Comparison of ENCODE assay signal across 8 mouse cellular contexts in genomic region chr4:44104195-44104917, GRCm38 (mm10). TPM values are rescaled to one million over a fixed set of nuclear protein-coding genes. Genes with fewer than 3 reads are reported as not detected.
DNase-seq lines count a peak whose midpoint lies in the region; ATAC-seq and TF ChIP-seq lines count a peak whose summit lies in the region.
"Had no signal": no experiment of that assay in that cellular context is flagged by ENCODE, and none has a peak within 500 bp of the region (broad histone marks: within the 10 kb centered on the region; RNA-seq: fewer than 3 reads in every experiment).

No protein-coding gene starts in this region.

- no peak overlapping the region for H3K4me3 ChIP-seq in liver, postnatal 0 days (ENCODE audit: low read depth, low read length)
- no peak overlapping the region for H3K4me3 ChIP-seq in heart, embryonic 10.5 days
- no peak overlapping the region for H3K4me3 ChIP-seq in kidney, postnatal 0 days (replicated peaks; ENCODE audit: low read depth, low read length)
- no peak overlapping the region for H3K4me3 ChIP-seq in stomach, embryonic 15.5 days (replicated peaks)

- 0 out of 2 replicates have a peak, but pooled peaks cover 3% of the 10 kb centered on the region for H3K27me3 ChIP-seq in liver, postnatal 0 days (ENCODE audit: insufficient read depth, low read length)
- no peaks in the 10 kb centered on the region for H3K27me3 ChIP-seq in heart, embryonic 10.5 days (ENCODE audit: insufficient read depth, poor library complexity, severe bottlenecking)
- H3K27me3 ChIP-seq in kidney, postnatal 0 days (ENCODE audit: insufficient read depth, low read length), result no peaks in the 10 kb centered on the region
- H3K27me3 ChIP-seq in stomach, embryonic 15.5 days (replicated peaks), result no peaks in the 10 kb centered on the region

- peaks cover 18% of the 10 kb centered on the region for H3K4me1 ChIP-seq in liver, postnatal 0 days (ENCODE audit: insufficient read depth)
- peaks cover 37% of the 10 kb centered on the region for H3K4me1 ChIP-seq in heart, embryonic 10.5 days
- 0 out of 2 replicates have a peak, but pooled peaks cover 6% of the 10 kb centered on the region for H3K4me1 ChIP-seq in kidney, postnatal 0 days (replicated peaks; ENCODE audit: insufficient read depth, low read length)
- H3K4me1 ChIP-seq in stomach, embryonic 15.5 days, result peaks cover 25% of the 10 kb centered on the region; the same call in 1 of the 2 replicates

- peak; percentile 33; the same call in 1 of the 2 replicates for TF ChIP-seq EP300 in liver, postnatal 0 days (IDR thresholded peaks at IDR 0.05; ENCODE audit: low read depth)

- peak overlapping the region; percentile 22; the same call in 1 of the 2 replicates for H3K4me2 ChIP-seq in liver, postnatal 0 days (ENCODE audit: low read depth, low read length)
- H3K4me2 ChIP-seq in kidney, postnatal 0 days (ENCODE audit: low read length), result no peak overlapping the region
- 0 out of 2 replicates have a peak overlapping the region, but pooled peaks have one; percentile 6 for H3K4me2 ChIP-seq in stomach, embryonic 15.5 days

- ATAC-seq in liver, postnatal 0 days, result peak; percentile 89
- ATAC-seq in kidney, postnatal 0 days (replicated peaks; ENCODE audit: low FRiP score, low read depth), result no peak
- ATAC-seq in stomach, embryonic 15.5 days (ENCODE audit: insufficient read depth, low FRiP score, low read depth), result peak; percentile 25; the same call in 1 of the 2 replicates
- ATAC-seq: forebrain, embryonic 16.5 days had no signal

- peak; percentile 40 for DNase-seq in liver, postnatal 0 days
- no peak for DNase-seq in liver
- DNase-seq in heart, embryonic 10.5 days (ENCODE audit: low spot score), result no peak
- DNase-seq in kidney, postnatal 0 days (ENCODE audit: low spot score), result peak; percentile 73
- no peak for DNase-seq in right cerebral cortex, postnatal 4 days
- no peak for DNase-seq in cerebellum, adult 11 months

- no peak overlapping the region for H3K9ac ChIP-seq in liver, postnatal 0 days (replicated peaks)
- H3K9ac ChIP-seq in kidney, postnatal 0 days (ENCODE audit: low read depth, low read length), result no peak overlapping the region
- no peak overlapping the region for H3K9ac ChIP-seq in stomach, embryonic 15.5 days

- no peaks in the 10 kb centered on the region for H3K36me3 ChIP-seq in liver, postnatal 0 days (replicated peaks; ENCODE audit: insufficient read depth, low read length)
- no peaks in the 10 kb centered on the region for H3K36me3 ChIP-seq in heart, embryonic 10.5 days
- no peaks in the 10 kb centered on the region for H3K36me3 ChIP-seq in kidney, postnatal 0 days (ENCODE audit: insufficient read depth, low read length)
- no peaks in the 10 kb centered on the region for H3K36me3 ChIP-seq in stomach, embryonic 15.5 days

- H3K9me3 ChIP-seq in liver, postnatal 0 days (ENCODE audit: low read length), result no peaks in the 10 kb centered on the region
- no peaks in the 10 kb centered on the region for H3K9me3 ChIP-seq in heart, embryonic 10.5 days
- H3K9me3 ChIP-seq in kidney, postnatal 0 days (replicated peaks; ENCODE audit: low read length), result no peaks in the 10 kb centered on the region
- H3K9me3 ChIP-seq in stomach, embryonic 15.5 days, result no peaks in the 10 kb centered on the region

- no peak for TF ChIP-seq CTCF in liver, postnatal 0 days (IDR thresholded peaks at IDR 0.05; ENCODE audit: low read depth)
- no peak for TF ChIP-seq CTCF in kidney, postnatal 0 days (IDR thresholded peaks at IDR 0.05; ENCODE audit: low read depth)

- H3K27ac ChIP-seq in liver, postnatal 0 days (ENCODE audit: low read depth), result peak overlapping the region; percentile 69
- peak overlapping the region; percentile 64 for H3K27ac ChIP-seq in heart, embryonic 10.5 days
- no peak overlapping the region for H3K27ac ChIP-seq in kidney, postnatal 0 days
- no peak overlapping the region; the same call in 1 of the 2 replicates for H3K27ac ChIP-seq in stomach, embryonic 15.5 days

- 48% methylated on average over 8 of the region's 8 CpGs for WGBS in liver, postnatal 0 days (ENCODE audit: insufficient replicate concordance)
- WGBS in heart, embryonic 10.5 days, result 34% methylated on average over 8 of the region's 8 CpGs
- 15% methylated on average over 8 of the region's 8 CpGs for WGBS in kidney, postnatal 0 days
- WGBS in stomach, embryonic 15.5 days, result 35% methylated on average over 8 of the region's 8 CpGs

RNA-seq across cellular contexts. Expression of gene Gne, which starts 20.4 kb away (rescaled TPM):
- 47.5 and 49.5 TPM in 2 replicates for polyA plus RNA-seq in liver, postnatal 0 days (2015; fragmentation: Nextera tagmentation; extraction: Ambion mirVana)
- polyA plus RNA-seq in heart, embryonic 10.5 days (2016; fragmentation: Nextera tagmentation; extraction: Ambion mirVana), result 27.8 and 38.6 TPM in 2 replicates
- polyA plus RNA-seq in kidney, postnatal 0 days (2015; fragmentation: Nextera tagmentation; extraction: Ambion mirVana), result 21.2 and 22.8 TPM in 2 replicates
- 27.8 and 29.8 TPM in 2 replicates for polyA plus RNA-seq in stomach, embryonic 15.5 days (2015; fragmentation: Nextera tagmentation; extraction: Ambion mirVana)

Comparison
In these comparisons a context has a peak if more than half of its experiments do, and no peak if none do; other contexts are left out.
1. DNase-seq: peak in liver, postnatal 0 days (single experiment) and kidney, postnatal 0 days (single experiment); none in liver (single experiment), heart, embryonic 10.5 days (single experiment), right cerebral cortex, postnatal 4 days (single experiment) and cerebellum, adult 11 months (single experiment).
2. H3K27ac ChIP-seq: peak in liver, postnatal 0 days (single experiment) and heart, embryonic 10.5 days (single experiment); none in kidney, postnatal 0 days (single experiment) and stomach, embryonic 15.5 days (single experiment).